Mouse (Mus musculus): ENCODE measurements around the gene Gm10644. TPM values are rescaled to one million over a fixed set of nuclear protein-coding genes. Genes with fewer than 3 reads are reported as not detected.
A peak's percentile ranks its signal among the peaks of the same experiment; 100 is the strongest.

Gene Gm10644
- polyA plus RNA-seq, 1 experiment from 2014 or later = 0.13 TPM

- no peak for TF ChIP-seq CTCF (IDR thresholded peaks at IDR 0.05; ENCODE audit: low read depth)
- no peak for TF ChIP-seq EP300 (optimal IDR thresholded peaks at IDR 0.05)
- Histone ChIP-seq H3K27ac (replicated peaks) (peak overlapping the region; percentile 96), H3K36me3 (ENCODE audit: control insufficient read depth, insufficient read depth, low read length) (no peaks in the 10 kb centered on the region), H3K9me3 (ENCODE audit: control insufficient read depth, low read length) (no peaks in the 10 kb centered on the region), H3K4me3 (ENCODE audit: low read depth, low read length) (peak overlapping the region; percentile 76), H3K27me3 (ENCODE audit: control insufficient read depth, insufficient read depth, low read length) (no peaks in the 10 kb centered on the region), H3K9ac (ENCODE audit: low read length) (peak overlapping the region; percentile 51), H3K4me1 (replicated peaks; ENCODE audit: control insufficient read depth, insufficient read depth) (no peaks in the 10 kb centered on the region), H3K4me2 (replicated peaks; ENCODE audit: low read depth) (peak overlapping the region; percentile 95)
- ATAC-seq (ENCODE audit: low FRiP score, low TSS enrichment) = no peak
- 8% methylated on average over 10 of the region's 10 CpGs for WGBS
- DNase-seq (ENCODE audit: low spot score) = no peak
Observed at GRCm38 (mm10) chr8:83898456-83898855, 56.5 kb downstream of the Gm10644 start.

- Histone ChIP-seq H3K9me3 (ENCODE audit: control insufficient read depth, low read length) (no peaks in the 10 kb centered on the region), H3K4me1 (replicated peaks; ENCODE audit: control insufficient read depth, insufficient read depth) (no peaks in the 10 kb centered on the region), H3K36me3 (ENCODE audit: control insufficient read depth, insufficient read depth, low read length) (no peaks in the 10 kb centered on the region), H3K27ac (replicated peaks) (no peak overlapping the region), H3K4me2 (replicated peaks; ENCODE audit: low read depth) (peak overlapping the region; percentile 42), H3K27me3 (ENCODE audit: control insufficient read depth, insufficient read depth, low read length) (no peaks in the 10 kb centered on the region), H3K4me3 (ENCODE audit: low read depth, low read length) (peak overlapping the region; percentile 10; the same call in 1 of the 2 replicates), H3K9ac (ENCODE audit: low read length) (no peak overlapping the region; the same call in 1 of the 2 replicates)
- ATAC-seq (ENCODE audit: low FRiP score, low TSS enrichment) = no peak
- TF ChIP-seq EP300 (optimal IDR thresholded peaks at IDR 0.05) (no peak), CTCF (IDR thresholded peaks at IDR 0.05; ENCODE audit: low read depth) (peak; percentile 76)
- DNase-seq (ENCODE audit: low spot score) = peak; percentile 51
- 5% methylated on average over 26 of the region's 26 CpGs for WGBS
Observed at GRCm38 (mm10) chr8:83897211-83897610, 57.8 kb downstream of the Gm10644 start.

GRCm38 (mm10) chr8:83896461-83896860 lies 58.5 kb downstream of the Gm10644 start:
- H3K36me3 ChIP-seq (ENCODE audit: control insufficient read depth, insufficient read depth, low read length) = no peaks in the 10 kb centered on the region
- no peak for ATAC-seq (ENCODE audit: low FRiP score, low TSS enrichment)
- WGBS = 88% methylated on average over 7 of the region's 7 CpGs

GRCm38 (mm10) chr8:83895894-83896293 lies 59.1 kb downstream of the Gm10644 start:
- WGBS = 11% methylated on average over 5 of the region's 5 CpGs

More at GRCm38 (mm10) chr8:83896461-83896860, 58.5 kb downstream of the Gm10644 start:
- H3K4me1 ChIP-seq (replicated peaks; ENCODE audit: control insufficient read depth, insufficient read depth) = no peaks in the 10 kb centered on the region
- H3K27me3 ChIP-seq (ENCODE audit: control insufficient read depth, insufficient read depth, low read length) = no peaks in the 10 kb centered on the region
- no peak overlapping the region for H3K9ac ChIP-seq (ENCODE audit: low read length)
- H3K4me3 ChIP-seq (ENCODE audit: low read depth, low read length) = no peak overlapping the region
- no peak overlapping the region for H3K27ac ChIP-seq (replicated peaks)
- no peaks in the 10 kb centered on the region for H3K9me3 ChIP-seq (ENCODE audit: control insufficient read depth, low read length)
- no peak overlapping the region for H3K4me2 ChIP-seq (replicated peaks; ENCODE audit: low read depth)
- no peak for DNase-seq (ENCODE audit: low spot score)
- TF ChIP-seq EP300 (optimal IDR thresholded peaks at IDR 0.05) (no peak), CTCF (IDR thresholded peaks at IDR 0.05; ENCODE audit: low read depth) (no peak)

GRCm38 (mm10) chr8:83893915-83894314 lies 61.1 kb downstream of the Gm10644 start:
- Histone ChIP-seq H3K27ac (replicated peaks) (no peak overlapping the region), H3K4me1 (replicated peaks; ENCODE audit: control insufficient read depth, insufficient read depth) (no peaks in the 10 kb centered on the region), H3K27me3 (ENCODE audit: control insufficient read depth, insufficient read depth, low read length) (no peaks in the 10 kb centered on the region), H3K36me3 (ENCODE audit: control insufficient read depth, insufficient read depth, low read length) (no peaks in the 10 kb centered on the region), H3K9me3 (ENCODE audit: control insufficient read depth, low read length) (no peaks in the 10 kb centered on the region), H3K4me2 (replicated peaks; ENCODE audit: low read depth) (no peak overlapping the region), H3K4me3 (ENCODE audit: low read depth, low read length) (no peak overlapping the region), H3K9ac (ENCODE audit: low read length) (no peak overlapping the region)
- peak; percentile 95 for TF ChIP-seq CTCF (IDR thresholded peaks at IDR 0.05; ENCODE audit: low read depth)
- TF ChIP-seq EP300 (optimal IDR thresholded peaks at IDR 0.05) = no peak
- WGBS = under 1% methylated on average over 5 of the region's 5 CpGs
- ATAC-seq (ENCODE audit: low FRiP score, low TSS enrichment) (peak; percentile 22; the same call in 1 of the 2 replicates), DNase-seq (ENCODE audit: low spot score) (peak; percentile 87)

More at GRCm38 (mm10) chr8:83895894-83896293, 59.1 kb downstream of the Gm10644 start:
- Histone ChIP-seq H3K4me1 (replicated peaks; ENCODE audit: control insufficient read depth, insufficient read depth) (no peaks in the 10 kb centered on the region), H3K4me2 (replicated peaks; ENCODE audit: low read depth) (no peak overlapping the region), H3K27me3 (ENCODE audit: control insufficient read depth, insufficient read depth, low read length) (no peaks in the 10 kb centered on the region), H3K36me3 (ENCODE audit: control insufficient read depth, insufficient read depth, low read length) (no peaks in the 10 kb centered on the region), H3K9ac (ENCODE audit: low read length) (no peak overlapping the region), H3K27ac (replicated peaks) (no peak overlapping the region), H3K4me3 (ENCODE audit: low read depth, low read length) (no peak overlapping the region), H3K9me3 (ENCODE audit: control insufficient read depth, low read length) (no peaks in the 10 kb centered on the region)
- peak; percentile 38 for DNase-seq (ENCODE audit: low spot score)
- TF ChIP-seq CTCF (IDR thresholded peaks at IDR 0.05; ENCODE audit: low read depth) = peak; percentile 94
- TF ChIP-seq EP300 (optimal IDR thresholded peaks at IDR 0.05) = no peak
- ATAC-seq (ENCODE audit: low FRiP score, low TSS enrichment) = no peak

- Histone ChIP-seq H3K9me3 (ENCODE audit: control insufficient read depth, low read length) (no peaks in the 10 kb centered on the region), H3K36me3 (ENCODE audit: control insufficient read depth, insufficient read depth, low read length) (no peaks in the 10 kb centered on the region), H3K4me1 (replicated peaks; ENCODE audit: control insufficient read depth, insufficient read depth) (no peaks in the 10 kb centered on the region), H3K4me3 (ENCODE audit: low read depth, low read length) (no peak overlapping the region), H3K27me3 (ENCODE audit: control insufficient read depth, insufficient read depth, low read length) (no peaks in the 10 kb centered on the region), H3K4me2 (replicated peaks; ENCODE audit: low read depth) (no peak overlapping the region), H3K9ac (ENCODE audit: low read length) (no peak overlapping the region), H3K27ac (replicated peaks) (no peak overlapping the region)
- 58% methylated on average over 4 of the region's 4 CpGs for WGBS
- TF ChIP-seq CTCF (IDR thresholded peaks at IDR 0.05; ENCODE audit: low read depth) = no peak
- DNase-seq (ENCODE audit: low spot score) (no peak), ATAC-seq (ENCODE audit: low FRiP score, low TSS enrichment) (no peak)
Observed at GRCm38 (mm10) chr8:83892061-83892460, 62.9 kb downstream of the Gm10644 start.

All from stomach, postnatal 0 days (tissue).